Mouse (Mus musculus) olfactory bulb, adult 2 months (tissue): ENCODE measurements around the gene Bbip1.

Source experiments
- CTCF ChIP-seq: fragments of 200-500 bp; IDR thresholded peaks from 2 replicates; pipeline ENCODE4 v1.5.1; 2012; ENCODE audit warnings: low read depth, mild to moderate bottlenecking, low read length, moderate library complexity; ENCODE audit not compliant: insufficient read depth
- POLR2A ChIP-seq: fragments of 200-500 bp; IDR thresholded peaks from 2 replicates; pipeline ENCODE4 v1.6.1; 2012; ENCODE audit warnings: mild to moderate bottlenecking, low read depth, low read length, moderate library complexity; ENCODE audit not compliant: insufficient read depth

GRCm38 (mm10) chr19:53969226-53969625 is 24.8 kb upstream of the Bbip1 start:
- no peak for TF ChIP-seq CTCF
- TF ChIP-seq POLR2A, result no peak
